Mouse (Mus musculus): ENCODE results near the gene Gpatch3. TPM values are rescaled to one million over a fixed set of nuclear protein-coding genes. Genes with fewer than 3 reads are reported as not detected.
A peak's percentile ranks its signal among the peaks of the same experiment; 100 is the strongest.

The Gpatch3 gene
- polyA plus RNA-seq, 1 experiment from 2014 or later = 8.9 TPM

DNA sequence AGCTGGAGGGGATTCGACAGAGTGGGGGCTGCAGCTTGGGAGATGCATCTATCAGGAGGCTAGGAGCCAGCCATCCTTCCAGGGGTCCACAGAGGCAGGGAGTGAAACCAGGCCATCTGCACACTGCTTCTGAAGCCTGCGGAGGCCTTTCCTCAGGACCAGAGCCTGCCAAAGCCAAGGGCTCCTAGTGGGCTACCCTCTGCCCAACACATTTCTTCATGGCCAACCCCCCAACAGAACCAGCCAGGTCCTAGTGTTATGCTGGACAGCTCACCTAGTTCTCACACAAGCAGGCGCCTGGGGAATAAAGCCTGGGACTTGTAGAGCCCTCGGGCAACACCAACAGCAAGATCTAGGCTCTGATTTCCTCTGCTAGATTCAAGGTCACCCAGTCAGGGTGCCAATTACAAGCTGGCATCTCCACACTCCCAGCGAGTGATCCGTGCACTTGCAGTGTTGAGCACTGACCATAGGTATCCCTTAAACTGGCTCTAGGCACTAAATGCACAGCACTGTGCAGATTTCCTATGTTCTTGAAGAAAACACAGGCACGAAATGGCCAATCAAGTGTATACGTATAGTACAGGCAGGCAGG lies 55.9 kb downstream of the Gpatch3 start:
- no peaks in the 10 kb centered on the region for H3K36me3 ChIP-seq (ENCODE audit: control insufficient read depth, insufficient read depth, low read length)
- no peaks in the 10 kb centered on the region for H3K9me3 ChIP-seq (ENCODE audit: control insufficient read depth, low read length)
- no peaks in the 10 kb centered on the region for H3K27me3 ChIP-seq (ENCODE audit: control insufficient read depth, insufficient read depth, low read length)
- no peak overlapping the region for H3K4me3 ChIP-seq (ENCODE audit: low read depth, low read length)
- no peak for ATAC-seq (ENCODE audit: low FRiP score)
- 94% methylated on average over 8 of the region's 8 CpGs for WGBS
- no peak overlapping the region for H3K27ac ChIP-seq (ENCODE audit: low read depth, low read length)
- H3K4me1 ChIP-seq (replicated peaks; ENCODE audit: control insufficient read depth, insufficient read depth, low read length) = peaks cover 9% of the 10 kb centered on the region; the same call in 1 of the 2 replicates
- no peak overlapping the region for H3K9ac ChIP-seq (ENCODE audit: low read depth, low read length)
- no peak overlapping the region for H3K4me2 ChIP-seq (replicated peaks; ENCODE audit: low read depth, low read length)
- DNase-seq (ENCODE audit: low spot score) = no peak

DNA sequence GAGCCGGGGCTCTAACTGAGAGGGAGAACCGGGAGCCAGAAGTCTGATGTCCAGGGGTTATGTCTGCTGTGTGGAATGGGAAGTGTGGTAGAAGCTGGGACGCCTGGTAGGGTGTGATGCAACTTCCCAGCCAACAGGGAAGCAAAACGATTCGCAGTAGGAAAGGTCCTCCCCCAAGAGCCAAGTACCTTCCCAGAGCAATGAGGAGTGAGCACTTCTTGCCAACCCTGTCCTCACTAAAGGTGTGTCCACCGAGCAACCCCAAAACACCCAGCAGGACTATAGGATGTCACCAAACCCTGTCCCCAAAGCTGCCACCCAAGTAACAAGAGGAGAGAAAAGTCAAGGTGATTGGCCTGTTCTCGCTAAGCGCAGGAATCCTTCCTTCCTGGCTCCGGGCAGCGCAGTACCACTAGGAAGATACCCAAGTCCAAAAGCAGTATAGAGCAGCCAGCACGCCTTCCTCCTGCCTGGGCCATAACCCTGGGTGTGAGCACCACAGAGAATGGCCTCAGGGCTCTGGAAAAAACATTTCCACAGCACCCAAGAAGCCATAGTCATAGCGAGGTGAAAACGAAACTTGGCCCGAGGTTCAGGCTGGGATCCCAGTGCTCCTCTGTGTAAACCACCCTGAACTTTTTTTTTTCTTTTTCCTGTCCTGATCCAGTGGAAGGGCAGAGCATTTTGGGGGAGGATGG lies 56.7 kb downstream of the Gpatch3 start:
- no peak overlapping the region for H3K9ac ChIP-seq (ENCODE audit: low read depth, low read length)
- no peak overlapping the region for H3K4me3 ChIP-seq (ENCODE audit: low read depth, low read length)

DNA sequence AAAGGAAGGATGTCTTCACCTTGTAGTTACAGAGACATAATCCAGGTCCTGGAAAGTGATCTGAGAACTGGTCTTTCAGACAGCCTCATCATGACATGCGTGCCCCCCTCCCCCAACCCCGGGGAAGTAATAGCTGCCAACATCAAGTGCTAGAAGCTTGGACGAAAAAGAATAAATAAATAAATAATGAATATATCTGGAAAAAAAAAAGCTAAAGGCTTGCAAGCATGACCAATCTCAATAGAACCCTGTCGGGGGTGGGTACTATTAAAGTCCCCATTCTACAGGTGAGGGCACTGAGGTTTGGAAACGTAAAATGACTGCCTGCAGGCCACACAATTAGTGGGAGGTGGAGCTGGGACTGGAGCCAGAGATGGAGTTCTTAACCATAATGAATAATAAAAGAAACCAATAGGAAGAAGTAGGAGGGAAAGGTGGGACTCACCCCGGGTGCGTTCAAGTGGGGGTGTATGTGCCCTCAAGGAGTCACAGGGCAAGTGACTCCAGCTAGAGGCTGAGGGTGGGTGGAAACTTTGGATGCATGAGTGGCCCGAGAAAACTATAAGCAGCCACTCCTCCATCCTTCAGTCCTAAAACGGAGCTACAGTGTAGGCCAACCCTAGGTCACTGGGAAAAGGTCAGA lies 57.3 kb downstream of the Gpatch3 start:
- 45% methylated on average over 9 of the region's 9 CpGs for WGBS
- Histone ChIP-seq H3K27me3 (ENCODE audit: control insufficient read depth, insufficient read depth, low read length) (no peaks in the 10 kb centered on the region), H3K4me1 (replicated peaks; ENCODE audit: control insufficient read depth, insufficient read depth, low read length) (peaks cover 9% of the 10 kb centered on the region; the same call in 1 of the 2 replicates), H3K27ac (ENCODE audit: low read depth, low read length) (no peak overlapping the region), H3K4me3 (ENCODE audit: low read depth, low read length) (peak overlapping the region; percentile 82), H3K4me2 (replicated peaks; ENCODE audit: low read depth, low read length) (peak overlapping the region; percentile 96), H3K9ac (ENCODE audit: low read depth, low read length) (peak overlapping the region; percentile 97), H3K36me3 (ENCODE audit: control insufficient read depth, insufficient read depth, low read length) (no peaks in the 10 kb centered on the region), H3K9me3 (ENCODE audit: control insufficient read depth, low read length) (no peaks in the 10 kb centered on the region)
- DNase-seq (ENCODE audit: low spot score) (no peak), ATAC-seq (ENCODE audit: low FRiP score) (no peak)

More for the DNA sequence above, 56.7 kb downstream of the Gpatch3 start:
- ATAC-seq (ENCODE audit: low FRiP score) = no peak
- no peak overlapping the region for H3K27ac ChIP-seq (ENCODE audit: low read depth, low read length)
- peaks cover 9% of the 10 kb centered on the region; the same call in 1 of the 2 replicates for H3K4me1 ChIP-seq (replicated peaks; ENCODE audit: control insufficient read depth, insufficient read depth, low read length)
- no peak for DNase-seq (ENCODE audit: low spot score)
- WGBS = 85% methylated on average over 14 of the region's 14 CpGs
- H3K4me2 ChIP-seq (replicated peaks; ENCODE audit: low read depth, low read length) = no peak overlapping the region
- no peaks in the 10 kb centered on the region for H3K36me3 ChIP-seq (ENCODE audit: control insufficient read depth, insufficient read depth, low read length)
- no peaks in the 10 kb centered on the region for H3K9me3 ChIP-seq (ENCODE audit: control insufficient read depth, low read length)
- no peaks in the 10 kb centered on the region for H3K27me3 ChIP-seq (ENCODE audit: control insufficient read depth, insufficient read depth, low read length)

DNA sequence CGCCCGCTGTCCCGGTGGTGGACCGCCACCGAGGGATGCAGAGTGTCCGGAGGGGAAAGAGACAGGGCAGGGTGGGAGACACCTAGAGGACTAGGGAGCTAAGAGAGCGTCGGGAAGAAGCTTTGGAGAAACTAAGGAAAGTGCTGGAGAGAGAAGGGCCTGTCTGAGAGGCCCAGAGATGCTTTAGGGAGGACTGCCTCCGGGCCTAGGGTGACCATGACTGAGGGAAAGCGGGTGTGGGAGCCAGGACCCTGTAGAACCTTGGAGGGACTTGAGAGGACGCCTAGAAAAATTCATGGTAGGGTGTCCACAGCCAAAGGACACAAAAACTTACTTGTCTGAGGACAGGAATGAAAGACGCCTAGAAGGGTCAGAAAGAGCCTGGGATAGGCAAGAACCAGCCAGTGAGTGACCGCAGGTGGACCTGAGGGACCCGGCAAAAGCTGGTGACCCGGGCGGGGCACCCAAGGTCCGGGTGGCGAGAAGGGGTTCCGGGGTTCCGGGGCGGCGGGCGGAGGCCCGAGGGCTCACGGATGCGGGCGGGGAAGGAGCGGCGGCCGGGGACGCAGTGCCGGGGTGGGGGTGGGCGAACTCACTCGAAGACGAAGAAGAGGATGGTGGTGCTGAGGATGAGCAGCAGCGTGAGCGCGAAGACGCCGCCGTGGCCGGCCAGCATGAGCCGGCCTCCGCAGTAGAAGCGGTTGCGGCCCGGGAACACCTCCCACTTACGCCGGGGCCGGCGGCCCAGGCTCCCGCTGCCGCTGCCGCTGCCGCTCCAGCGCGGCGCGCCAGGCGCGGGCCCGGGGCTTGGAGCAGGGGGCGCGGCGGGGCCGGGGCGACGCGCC lies 58.2 kb downstream of the Gpatch3 start:
- Histone ChIP-seq H3K4me3 (ENCODE audit: low read depth, low read length) (peak overlapping the region; percentile 82), H3K27ac (ENCODE audit: low read depth, low read length) (peak overlapping the region; percentile 58), H3K36me3 (ENCODE audit: control insufficient read depth, insufficient read depth, low read length) (no peaks in the 10 kb centered on the region), H3K4me2 (replicated peaks; ENCODE audit: low read depth, low read length) (peak overlapping the region; percentile 96), H3K27me3 (ENCODE audit: control insufficient read depth, insufficient read depth, low read length) (no peaks in the 10 kb centered on the region), H3K4me1 (replicated peaks; ENCODE audit: control insufficient read depth, insufficient read depth, low read length) (peaks cover 9% of the 10 kb centered on the region; the same call in 1 of the 2 replicates), H3K9ac (ENCODE audit: low read depth, low read length) (peak overlapping the region; percentile 97), H3K9me3 (ENCODE audit: control insufficient read depth, low read length) (no peaks in the 10 kb centered on the region)
- ATAC-seq (ENCODE audit: low FRiP score) (peak; percentile 45; the same call in 1 of the 2 replicates), DNase-seq (ENCODE audit: low spot score) (peak; percentile 71)
- WGBS = 2% methylated on average over 40 of the region's 69 CpGs

DNA sequence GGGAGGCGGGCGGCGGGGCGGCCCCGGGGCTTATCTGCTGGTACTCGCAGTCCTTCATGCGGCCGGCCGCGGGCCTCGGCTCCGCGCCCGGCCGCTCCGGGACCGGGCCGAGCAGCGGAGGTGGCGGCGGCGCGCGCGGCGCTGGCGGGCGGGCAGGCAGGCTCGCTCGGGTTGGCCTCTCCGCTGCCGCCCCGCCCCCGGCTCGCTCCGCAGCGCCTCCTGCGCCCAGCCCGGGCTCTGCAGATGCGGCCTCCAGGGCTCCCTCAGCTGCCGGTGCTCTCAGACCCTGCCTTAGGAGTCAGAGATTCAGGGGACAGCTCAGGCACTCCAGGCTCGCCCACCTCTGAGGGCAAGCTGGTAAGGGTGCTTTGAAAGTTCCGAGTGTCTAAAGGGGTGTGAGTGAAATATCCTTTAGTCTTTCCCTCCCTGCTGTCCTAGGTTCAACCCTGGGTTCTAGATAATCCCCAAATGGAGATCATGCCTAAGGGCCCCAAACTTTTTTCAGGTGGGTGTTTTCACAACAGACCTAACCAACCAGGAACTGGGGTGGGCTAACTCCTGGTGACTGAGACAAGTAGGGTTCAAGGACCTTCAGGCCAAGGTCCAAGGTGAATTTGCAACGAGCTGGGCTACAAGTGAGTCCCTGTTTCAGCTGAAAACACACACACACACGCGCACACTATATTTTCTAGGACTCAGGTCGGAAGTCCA lies 58.9 kb downstream of the Gpatch3 start:
- H3K4me1 ChIP-seq (replicated peaks; ENCODE audit: control insufficient read depth, insufficient read depth, low read length) = peaks cover 9% of the 10 kb centered on the region; the same call in 1 of the 2 replicates
- ATAC-seq (ENCODE audit: low FRiP score) (peak; percentile 68), DNase-seq (ENCODE audit: low spot score) (peak; percentile 94)
- H3K36me3 ChIP-seq (ENCODE audit: control insufficient read depth, insufficient read depth, low read length) = no peaks in the 10 kb centered on the region
- no peaks in the 10 kb centered on the region for H3K27me3 ChIP-seq (ENCODE audit: control insufficient read depth, insufficient read depth, low read length)
- peak overlapping the region; percentile 96 for H3K4me2 ChIP-seq (replicated peaks; ENCODE audit: low read depth, low read length)
- H3K4me3 ChIP-seq (ENCODE audit: low read depth, low read length) = peak overlapping the region; percentile 82
- peak overlapping the region; percentile 58 for H3K27ac ChIP-seq (ENCODE audit: low read depth, low read length)
- 23% methylated on average over 15 of the region's 47 CpGs for WGBS
- no peaks in the 10 kb centered on the region for H3K9me3 ChIP-seq (ENCODE audit: control insufficient read depth, low read length)
- H3K9ac ChIP-seq (ENCODE audit: low read depth, low read length) = peak overlapping the region; percentile 97

Other genes with a start within 250 kb of the Gpatch3 start
- gene Wdtc1, start 221.3 kb upstream of the Gpatch3 start, polyA plus RNA-seq (2014; fragmentation: Nextera tagmentation; extraction: Ambion mirVana) = 21.6 and 23.4 TPM in 2 replicates
- 5.7 and 5.8 TPM in 2 replicates for gene Slc9a1, start 205.0 kb upstream of the Gpatch3 start, polyA plus RNA-seq (2014; fragmentation: Nextera tagmentation; extraction: Ambion mirVana)
- gene Tent5b, start 94.6 kb upstream of the Gpatch3 start, polyA plus RNA-seq (2014; fragmentation: Nextera tagmentation; extraction: Ambion mirVana) = 0.37 and 0.46 TPM in 2 replicates
- gene Trnp1, start 76.2 kb upstream of the Gpatch3 start, polyA plus RNA-seq (2014; fragmentation: Nextera tagmentation; extraction: Ambion mirVana) = 1.7 and 2.6 TPM in 2 replicates
- gene Kdf1, start 55.8 kb upstream of the Gpatch3 start, polyA plus RNA-seq (2014; fragmentation: Nextera tagmentation; extraction: Ambion mirVana) = 1.0 and 1.7 TPM in 2 replicates
- 315 and 324 TPM in 2 replicates for gene Nudc, start 28.7 kb upstream of the Gpatch3 start, polyA plus RNA-seq (2014; fragmentation: Nextera tagmentation; extraction: Ambion mirVana)
- gene Nr0b2, start 21.4 kb upstream of the Gpatch3 start, polyA plus RNA-seq (2014; fragmentation: Nextera tagmentation; extraction: Ambion mirVana) = not detected in 2 replicates
- gene Gpn2, start 9.6 kb downstream of the Gpatch3 start, polyA plus RNA-seq (2014; fragmentation: Nextera tagmentation; extraction: Ambion mirVana) = 25.9 and 29.3 TPM in 2 replicates
- gene Sfn, start 27.4 kb downstream of the Gpatch3 start, polyA plus RNA-seq (2014; fragmentation: Nextera tagmentation; extraction: Ambion mirVana) = 19.5 and 29.6 TPM in 2 replicates
- gene Zdhhc18, start 75.4 kb downstream of the Gpatch3 start, polyA plus RNA-seq (2014; fragmentation: Nextera tagmentation; extraction: Ambion mirVana) = 2.0 and 2.8 TPM in 2 replicates
- 10.0 and 10.7 TPM in 2 replicates for gene Pigv, start 97.9 kb downstream of the Gpatch3 start, polyA plus RNA-seq (2014; fragmentation: Nextera tagmentation; extraction: Ambion mirVana)
- 40.8 and 51.6 TPM in 2 replicates for gene Arid1a, start 182.0 kb downstream of the Gpatch3 start, polyA plus RNA-seq (2014; fragmentation: Nextera tagmentation; extraction: Ambion mirVana)